Mouse (Mus musculus): ENCODE results near the gene Ly6g6f.

Gene Ly6g6f

DNA sequence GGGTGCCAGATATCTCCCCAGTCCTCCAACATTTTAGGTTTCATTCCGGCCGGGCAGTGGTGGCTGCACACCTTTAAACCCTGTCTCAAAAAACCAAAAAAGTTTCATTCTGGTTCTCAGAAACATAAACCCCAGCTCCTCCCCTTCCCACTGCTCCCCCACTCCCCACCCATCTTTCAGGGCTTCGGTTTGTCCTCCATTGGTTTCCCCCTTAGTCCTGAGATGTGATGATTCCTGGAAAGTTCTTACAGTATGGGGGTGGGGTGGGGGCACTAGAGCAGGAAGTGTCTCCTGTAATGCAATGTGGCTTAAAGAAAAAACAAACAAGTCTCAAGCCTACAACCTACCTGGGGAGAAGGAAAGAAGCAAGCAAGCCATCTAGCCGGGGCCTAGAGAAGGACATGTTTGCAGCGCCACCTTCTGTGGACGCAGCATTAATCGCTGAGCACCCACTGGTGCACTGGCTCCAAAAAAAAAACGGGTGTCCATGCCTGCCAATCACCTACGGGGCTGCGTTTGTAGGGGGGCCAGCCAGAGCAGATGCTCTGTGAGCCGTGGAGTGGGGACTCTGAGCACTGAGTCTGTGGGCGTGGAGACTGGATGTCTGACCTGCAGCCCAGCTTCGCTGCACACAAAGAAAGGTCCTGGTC lies 20.5 kb upstream of the Ly6g6f start:
- ATAC-seq (ENCODE audit: low TSS enrichment) = peak; percentile 71; the same call in 1 of the 2 replicates

- ATAC-seq (ENCODE audit: low TSS enrichment) = no peak
These were observed 19.3 kb upstream of the Ly6g6f start for GRCm38 (mm10) chr17:35104754-35105153.

GRCm38 (mm10) chr17:35104079-35104478 lies 18.7 kb upstream of the Ly6g6f start:
- no peak for ATAC-seq (ENCODE audit: low TSS enrichment)

DNA sequence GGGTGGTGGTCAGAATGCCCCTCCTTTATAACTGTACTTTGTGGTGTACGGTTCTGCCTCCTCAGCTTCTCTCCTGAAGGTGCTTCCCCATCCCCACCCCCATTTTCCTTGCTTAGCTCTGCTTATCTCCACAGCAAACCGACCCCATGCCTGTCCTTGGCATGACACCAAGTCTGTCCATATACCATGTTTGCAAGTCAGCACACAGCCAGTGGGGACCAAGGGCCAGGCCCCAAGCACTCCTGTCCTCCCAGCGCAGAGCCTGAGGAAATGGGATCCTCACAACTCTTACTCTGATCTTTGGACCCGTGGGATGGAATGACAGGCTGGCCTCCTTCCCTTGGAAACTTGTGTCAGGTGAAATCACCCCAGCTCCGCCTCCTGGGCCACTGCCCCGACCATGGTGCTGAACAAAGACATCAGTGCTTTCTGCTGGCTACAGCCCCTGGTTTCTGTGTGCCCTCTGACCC lies 17.8 kb upstream of the Ly6g6f start:
- ATAC-seq (ENCODE audit: low TSS enrichment) = no peak

- ATAC-seq (ENCODE audit: low TSS enrichment) = peak; percentile 35; the same call in 1 of the 2 replicates
These were observed 16.9 kb upstream of the Ly6g6f start for GRCm38 (mm10) chr17:35102299-35102698.

- ATAC-seq (ENCODE audit: low TSS enrichment) = no peak
These were observed 15.8 kb upstream of the Ly6g6f start for GRCm38 (mm10) chr17:35101161-35101560.

GRCm38 (mm10) chr17:35100196-35100765 lies 14.9 kb upstream of the Ly6g6f start:
- no peak for ATAC-seq (ENCODE audit: low TSS enrichment)

- peak; percentile 58 for ATAC-seq (ENCODE audit: low TSS enrichment)
These were observed 11.8 kb upstream of the Ly6g6f start for GRCm38 (mm10) chr17:35097164-35097655.

GRCm38 (mm10) chr17:35096597-35096996 lies 11.2 kb upstream of the Ly6g6f start:
- no peak for ATAC-seq (ENCODE audit: low TSS enrichment)

- ATAC-seq (ENCODE audit: low TSS enrichment) = peak; percentile 41; the same call in 1 of the 2 replicates
These were observed 9.3 kb upstream of the Ly6g6f start for GRCm38 (mm10) chr17:35094475-35095365.

DNA sequence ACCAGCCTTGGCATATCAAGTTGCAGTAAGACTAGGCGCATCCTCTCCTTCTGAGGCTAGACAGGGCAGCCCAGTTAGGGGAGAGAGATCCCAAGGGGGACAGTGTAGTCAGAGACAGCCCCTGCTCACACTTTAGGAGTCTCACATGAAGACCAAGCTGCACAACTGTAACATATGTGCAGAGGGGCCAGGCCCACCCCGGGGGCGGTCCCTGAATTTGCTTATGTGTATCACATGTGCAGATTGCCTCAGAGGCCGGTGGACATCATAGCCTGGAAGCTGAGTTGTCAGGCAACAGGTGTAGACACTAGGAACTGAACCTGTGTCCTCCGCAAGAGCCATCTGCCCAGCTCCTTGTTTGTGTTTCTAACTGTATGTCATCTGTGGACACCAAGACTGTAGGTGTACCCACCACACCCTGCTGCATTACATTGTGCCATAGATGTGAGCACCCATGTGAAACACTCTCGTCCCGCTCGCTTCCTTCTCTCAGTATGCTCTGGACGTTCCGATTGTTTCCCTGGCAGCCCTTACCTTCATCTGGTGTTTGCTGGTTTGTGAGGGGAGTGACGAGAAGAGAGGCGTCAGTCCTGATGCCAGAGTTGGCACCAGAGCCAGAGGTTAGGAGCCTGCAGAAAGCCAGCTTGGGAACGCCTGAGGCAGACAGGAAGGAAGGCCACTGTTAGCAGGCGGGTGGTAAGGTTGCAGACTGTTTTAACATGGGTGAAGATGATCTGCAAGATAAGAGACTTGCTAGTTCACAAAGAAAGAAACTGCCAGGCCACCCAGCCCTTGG lies 7.2 kb upstream of the Ly6g6f start:
- ATAC-seq (ENCODE audit: low TSS enrichment) = no peak

GRCm38 (mm10) chr17:35090166-35090932 lies 4.9 kb upstream of the Ly6g6f start:
- no peak for ATAC-seq (ENCODE audit: low TSS enrichment)

GRCm38 (mm10) chr17:35088825-35089644 lies 3.6 kb upstream of the Ly6g6f start, which contains the start of gene Abhd16a:
Gene Abhd16a (plus strand): TSS chr17:35089263.
- peak; percentile 98 for ATAC-seq (ENCODE audit: low TSS enrichment)

- ATAC-seq (ENCODE audit: low TSS enrichment) = no peak
These were observed 2.7 kb upstream of the Ly6g6f start for GRCm38 (mm10) chr17:35088151-35088550.

DNA sequence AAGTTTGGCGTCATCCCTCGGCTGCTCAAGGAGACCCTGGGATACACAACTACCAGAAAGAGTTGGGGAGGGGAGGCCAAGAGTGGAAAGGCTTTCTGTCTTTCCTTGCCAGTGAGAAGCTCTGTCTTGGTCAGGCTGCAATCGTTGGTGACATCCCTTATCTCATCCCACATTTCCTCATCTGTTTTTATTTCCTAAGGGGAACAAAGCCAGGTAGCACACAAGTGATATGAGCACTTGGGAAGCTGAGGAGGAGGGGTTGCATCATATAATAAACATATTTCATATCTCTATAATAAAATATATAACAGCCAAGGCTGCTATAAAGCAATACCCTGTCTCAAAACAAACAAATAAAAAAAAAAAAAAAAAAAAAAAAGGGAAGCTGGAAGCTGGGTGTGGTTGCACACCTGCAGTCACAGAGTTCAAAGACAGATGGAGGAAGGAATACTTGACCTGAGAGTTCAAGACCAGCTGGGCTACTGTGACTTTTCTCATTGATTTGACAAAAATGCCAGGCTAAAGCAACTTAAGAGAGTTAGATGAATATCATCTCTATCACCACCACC lies 1.4 kb downstream of the Ly6g6f start:
- ATAC-seq (ENCODE audit: low TSS enrichment) = no peak

DNA sequence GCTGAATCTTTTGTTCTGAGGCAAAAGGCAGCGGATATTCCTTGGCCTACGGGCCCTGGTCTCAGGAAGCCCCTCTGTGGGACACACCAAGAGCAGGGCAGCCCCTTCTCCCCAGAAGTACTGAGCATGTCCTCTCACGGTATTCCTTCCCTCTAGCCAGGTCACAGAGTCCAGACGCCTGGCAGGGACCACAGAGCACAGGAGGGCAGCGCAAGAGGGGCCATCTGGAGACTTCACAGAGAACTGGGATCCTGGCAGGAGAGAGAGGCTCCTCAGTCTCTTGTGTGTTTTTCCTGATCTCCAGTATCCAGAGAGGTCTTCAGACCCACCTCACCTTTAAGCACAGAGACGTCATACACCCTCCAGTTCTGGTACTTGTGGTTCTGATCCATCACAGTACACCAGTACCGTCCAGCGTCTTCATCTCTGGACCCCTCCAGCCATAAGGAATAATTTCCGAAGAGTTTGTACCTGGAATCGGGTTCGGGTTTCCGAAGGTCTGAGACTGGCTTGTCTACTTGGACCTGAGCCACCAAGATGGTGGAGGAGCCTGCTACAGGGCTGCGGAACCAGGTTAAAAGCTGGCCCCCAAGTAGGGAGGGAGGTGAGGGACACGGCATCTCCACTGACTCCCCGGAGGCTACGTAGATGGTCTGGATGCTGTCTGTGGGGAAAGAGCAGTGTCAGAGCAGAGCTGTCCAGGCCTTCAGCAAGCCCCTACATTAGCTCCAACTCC lies 2.4 kb downstream of the Ly6g6f start:
- no peak for ATAC-seq (ENCODE audit: low TSS enrichment)

- ATAC-seq (ENCODE audit: low TSS enrichment) = no peak
These were observed 4.7 kb downstream of the Ly6g6f start for GRCm38 (mm10) chr17:35080710-35081109.

GRCm38 (mm10) chr17:35080248-35080647 lies 5.2 kb downstream of the Ly6g6f start:
- no peak for ATAC-seq (ENCODE audit: low TSS enrichment)

- no peak for ATAC-seq (ENCODE audit: low TSS enrichment)
These were observed 5.6 kb downstream of the Ly6g6f start for GRCm38 (mm10) chr17:35079778-35080177.
